Mouse (Mus musculus) ZHBTc4 (cell line): ENCODE results near the gene Asb10.

Source experiments
- DNase-seq: peaks from one replicate; pipeline ENCODE4 v3.0.0-alpha.2; 2011; ENCODE audit warnings: low read depth, low spot score

The Asb10 gene

GRCm38 (mm10) chr5:24492546-24493285 is 48.1 kb downstream of the Asb10 start:
- no peak for DNase-seq

GRCm38 (mm10) chr5:24490413-24490920 is 50.3 kb downstream of the Asb10 start:
- no peak for DNase-seq

GRCm38 (mm10) chr5:24486738-24487137 is 54.0 kb downstream of the Asb10 start:
- no peak for DNase-seq

- DNase-seq: peak; percentile 90
Observed at GRCm38 (mm10) chr5:24486097-24486496, 54.7 kb downstream of the Asb10 start.

- DNase-seq: peak; percentile 64
Observed at GRCm38 (mm10) chr5:24484963-24485362, 55.8 kb downstream of the Asb10 start.

- DNase-seq: peak; percentile 91
Observed at GRCm38 (mm10) chr5:24483326-24483725, 57.5 kb downstream of the Asb10 start.
